Mouse (Mus musculus) adrenal gland, postnatal 4 days (tissue): Measurements from ENCODE around the gene Fkbp1b. TPM values are rescaled to one million over a fixed set of nuclear protein-coding genes. Genes with fewer than 3 reads are reported as not detected.

Experiments
- total RNA-seq, 2 experiments: library from RNA; stranded (reverse); gene quantifications; 2 replicates each; pipeline ENCODE4 v1.2.3; 2021

Gene Fkbp1b
- total RNA-seq, 2 experiments from 2014 or later = 24.5 to 33.2 TPM

Other genes with a start within 250 kb of the Fkbp1b start
- gene Itsn2, start 249.0 kb downstream of the Fkbp1b start, total RNA-seq = 10 to 100 TPM; 47.7 to 49.3 TPM
- gene Gm3625, start 248.7 kb downstream of the Fkbp1b start, total RNA-seq = not detected
- under 1 TPM; 0.34 to 0.39 TPM for gene Fam228a, start 103.2 kb downstream of the Fkbp1b start, total RNA-seq
- 1 to 10 TPM; 4.3 to 6.7 TPM for gene Pfn4, start 72.6 kb downstream of the Fkbp1b start, total RNA-seq
- 10 to 100 TPM; 13.2 to 14.1 TPM for gene Fam228b, start 72.3 kb downstream of the Fkbp1b start, total RNA-seq
- gene Sf3b6, start 24.0 kb downstream of the Fkbp1b start, total RNA-seq = 100 to 1,000 TPM; 133 to 140 TPM
- 10 to 100 TPM; 10.8 to 15.5 TPM for gene Wdcp, start 1.7 kb upstream of the Fkbp1b start, total RNA-seq
- gene Mfsd2b, start 32.8 kb upstream of the Fkbp1b start, total RNA-seq = 1 to 10 TPM; 5.2 to 5.9 TPM
- 10 to 100 TPM; 25.5 to 26.0 TPM for gene Ubxn2a, start 66.1 kb upstream of the Fkbp1b start, total RNA-seq
- gene Atad2b, start 75.8 kb upstream of the Fkbp1b start, total RNA-seq = 10 to 100 TPM; 36.6 to 40.5 TPM